Mouse (Mus musculus): ENCODE measurements around the gene Cd55b. TPM values are rescaled to one million over a fixed set of nuclear protein-coding genes. Genes with fewer than 3 reads are reported as not detected.

The Cd55b gene
- polyA plus RNA-seq (2012; rRNA removed) = 0.02 and 0.05 TPM in 2 replicates

GRCm38 (mm10) chr1:130422664-130423111, at the start of gene Cd55b:
Cd55b (minus strand) TSS chr1:130423009.

GRCm38 (mm10) chr1:130462084-130462861, 39.5 kb upstream of the Cd55b start, which contains the start of gene Cd55:
Cd55 (minus strand) TSS chr1:130462744.

Other genes with a start within 250 kb of the Cd55b start
- gene Cd55, start 39.7 kb upstream of the Cd55b start, polyA plus RNA-seq (2012; rRNA removed) = 13.7 and 18.8 TPM in 2 replicates
- gene Zp3r, start 206.6 kb upstream of the Cd55b start, polyA plus RNA-seq (2012; rRNA removed) = not detected in 2 replicates
- gene C4bp, start 238.6 kb upstream of the Cd55b start, polyA plus RNA-seq (2012; rRNA removed) = 4.4 and 8.9 TPM in 2 replicates

Data from liver, embryonic 18 days (tissue).